Mouse (Mus musculus) heart, adult 11 months (tissue): ENCODE measurements at regions not wholly inside any gene's neighbourhood (a gene's known extent, or its start where the extent isn't known, plus 50 kb on each side); places are given as distances from the start of the nearest gene placed in this dataset.
A peak's percentile ranks its signal among the peaks of the same experiment; 100 is the strongest.

Experiments
- DNase-seq: peaks from one replicate; pipeline ENCODE4 v3.0.0; 2022

- peak; percentile 97 for DNase-seq
These were observed 102.4 kb upstream of the Jun start for GRCm38 (mm10) chr4:95154377-95154776.

- DNase-seq, result peak; percentile 88
These were observed 103.2 kb upstream of the Jun start for GRCm38 (mm10) chr4:95155178-95155577.

GRCm38 (mm10) chr4:95155796-95156195, 103.8 kb upstream of the Jun start:
- peak; percentile 89 for DNase-seq

GRCm38 (mm10) chr4:95156451-95157271, 104.6 kb upstream of the Jun start:
- peak; percentile 96 for DNase-seq

GRCm38 (mm10) chr4:95157653-95158430, 105.8 kb upstream of the Jun start:
- peak; percentile 87 for DNase-seq

GRCm38 (mm10) chr4:95158632-95159424, 106.8 kb upstream of the Jun start:
- DNase-seq, result peak; percentile 60

GRCm38 (mm10) chr4:95159821-95160220, 107.8 kb upstream of the Jun start:
- DNase-seq, result peak; percentile 88

GRCm38 (mm10) chr4:95160465-95160864, 108.4 kb upstream of the Jun start:
- DNase-seq, result peak; percentile 66

GRCm38 (mm10) chr4:95160912-95161669, 109.1 kb upstream of the Jun start:
- DNase-seq, result peak; percentile 100

- DNase-seq, result no peak
These were observed 109.6 kb upstream of the Jun start for GRCm38 (mm10) chr4:95161670-95162020.

- peak; percentile 92 for DNase-seq
These were observed 110.5 kb upstream of the Jun start for GRCm38 (mm10) chr4:95162386-95163090.

GRCm38 (mm10) chr4:95163403-95163802, 111.4 kb upstream of the Jun start:
- DNase-seq, result peak; percentile 90

- no peak for DNase-seq
These were observed 114.5 kb upstream of the Jun start for GRCm38 (mm10) chr4:95166503-95166902.

- DNase-seq, result peak; percentile 24
These were observed 115.2 kb upstream of the Jun start for GRCm38 (mm10) chr4:95167216-95167615.

- peak; percentile 51 for DNase-seq
These were observed 117.7 kb upstream of the Jun start for GRCm38 (mm10) chr4:95169702-95170101.

- no peak for DNase-seq
These were observed 125.7 kb upstream of the Jun start for GRCm38 (mm10) chr4:95177753-95178152.

- no peak for DNase-seq
These were observed 126.4 kb upstream of the Jun start for GRCm38 (mm10) chr4:95178467-95178866.

- no peak for DNase-seq
These were observed 126.9 kb upstream of the Jun start for GRCm38 (mm10) chr4:95178900-95179299.

- DNase-seq, result no peak
These were observed 128.4 kb upstream of the Jun start for GRCm38 (mm10) chr4:95180446-95180845.

- DNase-seq, result no peak
These were observed 129.0 kb upstream of the Jun start for GRCm38 (mm10) chr4:95180999-95181398.

GRCm38 (mm10) chr4:95184180-95184579, 132.2 kb upstream of the Jun start:
- DNase-seq, result no peak
